30 mouse cellular contexts compared by ENCODE assay signal in genomic region chr19:3995505-3995904, GRCm38 (mm10). TPM values are rescaled to one million over a fixed set of nuclear protein-coding genes. Genes with fewer than 3 reads are reported as not detected.
DNase-seq lines count a peak whose midpoint lies in the region; ATAC-seq and TF ChIP-seq lines count a peak whose summit lies in the region.
"Had no signal": no experiment of that assay in that cellular context is flagged by ENCODE, and none has a peak within 500 bp of the region (broad histone marks: within the 10 kb centered on the region; RNA-seq: fewer than 3 reads in every experiment).

No protein-coding gene starts in this region.

- H3K4me1 ChIP-seq in kidney, adult 2 months (ENCODE audit: control insufficient read depth, insufficient read depth, low read length), result peaks cover 16% of the 10 kb centered on the region
- H3K4me1 ChIP-seq in kidney, embryonic 14.5 days (ENCODE audit: control insufficient read depth, insufficient read depth, low read length), result peaks cover 27% of the 10 kb centered on the region
- peaks cover 6% of the 10 kb centered on the region for H3K4me1 ChIP-seq in kidney, postnatal 0 days (replicated peaks; ENCODE audit: insufficient read depth, low read length)
- peaks cover 9% of the 10 kb centered on the region for H3K4me1 ChIP-seq in lung, embryonic 16.5 days (replicated peaks; ENCODE audit: control insufficient read depth, insufficient read depth, low read length)
- H3K4me1 ChIP-seq in midbrain, embryonic 15.5 days, result peaks cover 8% of the 10 kb centered on the region

- no peaks in the 10 kb centered on the region; the same call in 1 of the 2 replicates for H3K36me3 ChIP-seq in kidney, adult 2 months (ENCODE audit: control insufficient read depth, insufficient read depth, low read length)
- no peaks in the 10 kb centered on the region for H3K36me3 ChIP-seq in kidney, embryonic 14.5 days (ENCODE audit: control insufficient read depth, insufficient read depth, low read length)
- H3K36me3 ChIP-seq in kidney, postnatal 0 days (ENCODE audit: insufficient read depth, low read length), result no peaks in the 10 kb centered on the region
- H3K36me3 ChIP-seq in lung, embryonic 16.5 days (ENCODE audit: control insufficient read depth, insufficient read depth, low read length), result no peaks in the 10 kb centered on the region
- no peaks in the 10 kb centered on the region for H3K36me3 ChIP-seq in midbrain, embryonic 15.5 days (replicated peaks)
- H3K36me3 ChIP-seq: embryonic facial prominence, embryonic 12.5 days; embryonic facial prominence, embryonic 15.5 days; heart, embryonic 10.5 days; heart, embryonic 13.5 days; hindbrain, embryonic 12.5 days had no signal

- H3K4me3 ChIP-seq in kidney, adult 2 months (ENCODE audit: insufficient read depth, low read depth, low read length), result no peak overlapping the region
- no peak overlapping the region for H3K4me3 ChIP-seq in kidney, embryonic 14.5 days (ENCODE audit: low read length)
- no peak overlapping the region for H3K4me3 ChIP-seq in kidney, postnatal 0 days (replicated peaks; ENCODE audit: low read depth, low read length)
- H3K4me3 ChIP-seq in lung, embryonic 16.5 days (ENCODE audit: low read length), result no peak overlapping the region
- H3K4me3 ChIP-seq in midbrain, embryonic 15.5 days, result no peak overlapping the region
- H3K4me3 ChIP-seq: embryonic facial prominence, embryonic 12.5 days; embryonic facial prominence, embryonic 15.5 days; heart, adult 2 months; heart, embryonic 10.5 days; heart, embryonic 13.5 days; hindbrain, embryonic 12.5 days had no signal

- H3K27ac ChIP-seq in kidney, adult 2 months (ENCODE audit: insufficient read depth, low read depth, low read length), result peak overlapping the region; percentile 37; the same call in 1 of the 2 replicates
- H3K27ac ChIP-seq in kidney, embryonic 14.5 days (ENCODE audit: low read depth, low read length), result no peak overlapping the region
- 0 out of 2 replicates have a peak overlapping the region, but pooled peaks have one; percentile 25 for H3K27ac ChIP-seq in kidney, postnatal 0 days
- H3K27ac ChIP-seq in lung, embryonic 16.5 days (ENCODE audit: low read length), result 0 out of 2 replicates have a peak overlapping the region, but pooled peaks have one; percentile 24
- H3K27ac ChIP-seq in midbrain, embryonic 15.5 days, result no peak overlapping the region
- H3K27ac ChIP-seq: embryonic facial prominence, embryonic 12.5 days; embryonic facial prominence, embryonic 15.5 days; heart, adult 2 months; heart, embryonic 10.5 days; heart, embryonic 13.5 days; hindbrain, embryonic 12.5 days had no signal

- no peak for DNase-seq in kidney, adult 2 months
- no peak for DNase-seq in kidney, postnatal 0 days (ENCODE audit: low spot score)
- no peak for DNase-seq in kidney, postnatal 10 days
- no peak for DNase-seq in lung, postnatal 4 days
- DNase-seq in lung, postnatal 36 days, result peak; percentile 45
- DNase-seq: adrenal gland, adult 2 months; adrenal gland, postnatal 14 days; cerebellum, adult 11 months; cerebellum, adult 2 months; cerebellum, adult 9-11 months; cerebellum, postnatal 25 days; forebrain, postnatal 0 days; gastrocnemius, postnatal 10 days; gastrocnemius, postnatal 36 days; heart, adult 2 months; heart, postnatal 14 days; heart, postnatal 4 days had no signal

- H3K4me2 ChIP-seq in kidney, embryonic 14.5 days (replicated peaks; ENCODE audit: low read depth, low read length), result no peak overlapping the region
- H3K4me2 ChIP-seq in kidney, postnatal 0 days (ENCODE audit: low read length), result no peak overlapping the region
- H3K4me2 ChIP-seq in lung, embryonic 16.5 days (ENCODE audit: low read depth, low read length), result no peak overlapping the region
- H3K4me2 ChIP-seq in midbrain, embryonic 15.5 days, result no peak overlapping the region
- H3K4me2 ChIP-seq: embryonic facial prominence, embryonic 12.5 days; embryonic facial prominence, embryonic 15.5 days; heart, embryonic 13.5 days; hindbrain, embryonic 12.5 days had no signal

- no peak for ATAC-seq in kidney, embryonic 14.5 days (ENCODE audit: low FRiP score, low TSS enrichment)
- no peak for ATAC-seq in kidney, postnatal 0 days (replicated peaks; ENCODE audit: low FRiP score, low read depth)
- no peak for ATAC-seq in lung, embryonic 16.5 days (ENCODE audit: low read depth)
- ATAC-seq in midbrain, embryonic 15.5 days (replicated peaks), result no peak
- ATAC-seq: CD4-positive, CD25-positive, alpha-beta regulatory T cell, adult 4 months; forebrain, embryonic 14.5 days; forebrain, postnatal 0 days had no signal

- TF ChIP-seq CTCF in kidney, adult 2 months (conservative IDR thresholded peaks at IDR 0.05; ENCODE audit: insufficient read depth, insufficient read length, low read depth, low read length), result no peak
- TF ChIP-seq CTCF in kidney, postnatal 0 days (IDR thresholded peaks at IDR 0.05; ENCODE audit: low read depth), result no peak

- H3K9ac ChIP-seq in kidney, embryonic 14.5 days (ENCODE audit: low read depth, low read length), result no peak overlapping the region
- 0 out of 2 replicates have a peak overlapping the region, but pooled peaks have one; percentile 18 for H3K9ac ChIP-seq in kidney, postnatal 0 days (ENCODE audit: low read depth, low read length)
- no peak overlapping the region for H3K9ac ChIP-seq in lung, embryonic 16.5 days (ENCODE audit: low read length)
- H3K9ac ChIP-seq in midbrain, embryonic 15.5 days, result no peak overlapping the region
- H3K9ac ChIP-seq: embryonic facial prominence, embryonic 12.5 days; embryonic facial prominence, embryonic 15.5 days; forebrain, postnatal 0 days; heart, embryonic 13.5 days; hindbrain, embryonic 12.5 days had no signal

- no peaks in the 10 kb centered on the region for H3K9me3 ChIP-seq in kidney, embryonic 14.5 days (ENCODE audit: control insufficient read depth, low read length)
- no peaks in the 10 kb centered on the region for H3K9me3 ChIP-seq in kidney, postnatal 0 days (replicated peaks; ENCODE audit: low read length)
- no peaks in the 10 kb centered on the region for H3K9me3 ChIP-seq in lung, embryonic 16.5 days (ENCODE audit: control insufficient read depth, low read length)
- H3K9me3 ChIP-seq in midbrain, embryonic 15.5 days, result no peaks in the 10 kb centered on the region
- H3K9me3 ChIP-seq: embryonic facial prominence, embryonic 12.5 days; embryonic facial prominence, embryonic 15.5 days; heart, embryonic 10.5 days; heart, embryonic 13.5 days; hindbrain, embryonic 12.5 days had no signal

- TF ChIP-seq POLR2A in kidney, adult 2 months (IDR thresholded peaks at IDR 0.05; ENCODE audit: low read depth, low read length), result no peak

- H3K27me3 ChIP-seq in kidney, adult 2 months (replicated peaks; ENCODE audit: control insufficient read depth, insufficient read depth, low read length), result no peaks in the 10 kb centered on the region
- H3K27me3 ChIP-seq in kidney, embryonic 14.5 days (ENCODE audit: control insufficient read depth, insufficient read depth, low read length), result no peaks in the 10 kb centered on the region
- H3K27me3 ChIP-seq in kidney, postnatal 0 days (ENCODE audit: insufficient read depth, low read length), result no peaks in the 10 kb centered on the region
- no peaks in the 10 kb centered on the region for H3K27me3 ChIP-seq in lung, embryonic 16.5 days (ENCODE audit: control insufficient read depth, insufficient read depth, low read depth, low read length)
- H3K27me3 ChIP-seq in midbrain, embryonic 15.5 days (replicated peaks), result peaks cover 2% of the 10 kb centered on the region; the same call in 1 of the 2 replicates
- H3K27me3 ChIP-seq: embryonic facial prominence, embryonic 12.5 days; embryonic facial prominence, embryonic 15.5 days had no signal

- WGBS in kidney, adult 2 months, result 86% methylated on average over 3 of the region's 3 CpGs
- WGBS in kidney, embryonic 14.5 days, result 62% methylated on average over 3 of the region's 3 CpGs
- WGBS in kidney, postnatal 0 days, result 62% methylated on average over 3 of the region's 3 CpGs
- WGBS in lung, embryonic 16.5 days, result 56% methylated on average over 3 of the region's 3 CpGs
- WGBS in midbrain, embryonic 15.5 days, result 84% methylated on average over 3 of the region's 3 CpGs

RNA-seq across cellular contexts. Expression of gene Tbx10, which starts 3.0 kb away (rescaled TPM):
- polyA plus RNA-seq in kidney, adult 2 months (2012; rRNA removed), result 0.31 and 0.75 TPM in 2 replicates
- polyA plus RNA-seq in kidney, embryonic 14.5 days (2014; fragmentation: Nextera tagmentation; extraction: Ambion mirVana), result 0.74 and 1.1 TPM in 2 replicates
- 2.4 and 2.8 TPM in 2 replicates for polyA plus RNA-seq in kidney, postnatal 0 days (2015; fragmentation: Nextera tagmentation; extraction: Ambion mirVana)
- 0.11 TPM in 1 of 2 replicates, not detected in the other for polyA plus RNA-seq in lung, embryonic 16.5 days (2015; fragmentation: Nextera tagmentation; extraction: Ambion mirVana)
- not detected in 2 replicates for polyA plus RNA-seq in midbrain, embryonic 15.5 days (2015; fragmentation: Nextera tagmentation; extraction: Ambion mirVana)
- polyA plus RNA-seq: adrenal gland, adult 2 months; CD4-positive, CD25-positive, alpha-beta regulatory T cell, adult 4 months; embryonic facial prominence, embryonic 12.5 days; embryonic facial prominence, embryonic 15.5 days; forebrain, embryonic 11.5 days; forebrain, embryonic 14.5 days; forebrain, postnatal 0 days; frontal cortex, adult 2 months; heart, embryonic 13.5 days; heart, embryonic 16.5 days had no signal

RNA-seq across cellular contexts. Expression of gene Nudt8, which starts 4.9 kb away (rescaled TPM):
- 19.9 and 20.9 TPM in 2 replicates for polyA plus RNA-seq in kidney, adult 2 months (2012; rRNA removed)
- polyA plus RNA-seq in kidney, embryonic 14.5 days (2014; fragmentation: Nextera tagmentation; extraction: Ambion mirVana), result 37.6 and 38.5 TPM in 2 replicates
- 52.2 and 54.1 TPM in 2 replicates for polyA plus RNA-seq in kidney, postnatal 0 days (2015; fragmentation: Nextera tagmentation; extraction: Ambion mirVana)
- polyA plus RNA-seq in lung, embryonic 16.5 days (2015; fragmentation: Nextera tagmentation; extraction: Ambion mirVana), result 21.8 and 22.0 TPM in 2 replicates
- polyA plus RNA-seq in midbrain, embryonic 15.5 days (2015; fragmentation: Nextera tagmentation; extraction: Ambion mirVana), result 30.6 and 33.4 TPM in 2 replicates

RNA-seq across cellular contexts. Expression of gene Gm49405, which starts 4.9 kb away (rescaled TPM):
- polyA plus RNA-seq in kidney, adult 2 months (2012; rRNA removed), result 1.2 and 1.7 TPM in 2 replicates
- 2.5 and 2.7 TPM in 2 replicates for polyA plus RNA-seq in kidney, embryonic 14.5 days (2014; fragmentation: Nextera tagmentation; extraction: Ambion mirVana)
- polyA plus RNA-seq in kidney, postnatal 0 days (2015; fragmentation: Nextera tagmentation; extraction: Ambion mirVana), result 1.3 and 1.7 TPM in 2 replicates
- 2.4 and 2.5 TPM in 2 replicates for polyA plus RNA-seq in lung, embryonic 16.5 days (2015; fragmentation: Nextera tagmentation; extraction: Ambion mirVana)
- polyA plus RNA-seq in midbrain, embryonic 15.5 days (2015; fragmentation: Nextera tagmentation; extraction: Ambion mirVana), result 6.5 and 8.3 TPM in 2 replicates

RNA-seq across cellular contexts. Expression of gene Doc2g, which starts 7.6 kb away (rescaled TPM):
- polyA plus RNA-seq in kidney, adult 2 months (2012; rRNA removed), result 5.1 and 5.5 TPM in 2 replicates
- polyA plus RNA-seq in kidney, embryonic 14.5 days (2014; fragmentation: Nextera tagmentation; extraction: Ambion mirVana), result 4.5 and 5.8 TPM in 2 replicates
- 2.6 and 2.8 TPM in 2 replicates for polyA plus RNA-seq in kidney, postnatal 0 days (2015; fragmentation: Nextera tagmentation; extraction: Ambion mirVana)
- polyA plus RNA-seq in lung, embryonic 16.5 days (2015; fragmentation: Nextera tagmentation; extraction: Ambion mirVana), result 3.8 and 3.9 TPM in 2 replicates
- 8.4 and 12.1 TPM in 2 replicates for polyA plus RNA-seq in midbrain, embryonic 15.5 days (2015; fragmentation: Nextera tagmentation; extraction: Ambion mirVana)

RNA-seq across cellular contexts. Expression of gene Acy3, which starts 9.1 kb away (rescaled TPM):
- 1,670 and 2,218 TPM in 2 replicates for polyA plus RNA-seq in kidney, adult 2 months (2012; rRNA removed)
- 22.4 and 26.3 TPM in 2 replicates for polyA plus RNA-seq in kidney, embryonic 14.5 days (2014; fragmentation: Nextera tagmentation; extraction: Ambion mirVana)
- 83.9 and 92.6 TPM in 2 replicates for polyA plus RNA-seq in kidney, postnatal 0 days (2015; fragmentation: Nextera tagmentation; extraction: Ambion mirVana)
- polyA plus RNA-seq in lung, embryonic 16.5 days (2015; fragmentation: Nextera tagmentation; extraction: Ambion mirVana), result 11.9 and 13.3 TPM in 2 replicates
- 1.7 and 2.2 TPM in 2 replicates for polyA plus RNA-seq in midbrain, embryonic 15.5 days (2015; fragmentation: Nextera tagmentation; extraction: Ambion mirVana)

Comparison
In these comparisons a context has a peak if more than half of its experiments do, and no peak if none do; other contexts are left out.
1. H3K27ac ChIP-seq: peak in kidney, adult 2 months (single experiment), kidney, postnatal 0 days (single experiment) and lung, embryonic 16.5 days (single experiment); none in kidney, embryonic 14.5 days (single experiment) and midbrain, embryonic 15.5 days (single experiment).